Mouse (Mus musculus): ENCODE results near the gene Tmem108.

GRCm38 (mm10) chr9:103489883-103490282 lies 271.8 kb downstream of the Tmem108 start:
- TF ChIP-seq CTCF (IDR thresholded peaks at IDR 0.05; ENCODE audit: low read depth) = no peak
- no peak for TF ChIP-seq EP300 (IDR thresholded peaks at IDR 0.05; ENCODE audit: low read depth)

Data from heart, postnatal 0 days (tissue).